Mouse (Mus musculus): ENCODE results near the gene F2r. TPM values are rescaled to one million over a fixed set of nuclear protein-coding genes. Genes with fewer than 3 reads are reported as not detected.

Gene F2r
- polyA plus RNA-seq, 1 experiment from 2014 or later: 118 TPM

GRCm38 (mm10) chr13:95592860-95593259 is 25.4 kb downstream of the F2r start:
- Histone ChIP-seq H3K27ac (no peak overlapping the region), H3K4me2 (no peak overlapping the region)

GRCm38 (mm10) chr13:95591606-95592005 is 26.7 kb downstream of the F2r start:
- no peaks in the 10 kb centered on the region for H3K27me3 ChIP-seq
- H3K9ac ChIP-seq (replicated peaks): no peak overlapping the region
- H3K4me2 ChIP-seq: no peak overlapping the region
- H3K27ac ChIP-seq: no peak overlapping the region
- no peak overlapping the region for H3K4me3 ChIP-seq (replicated peaks)
- no peak for ATAC-seq (ENCODE audit: insufficient number of reproducible peaks, insufficient read depth, low FRiP score, low TSS enrichment, low read depth)
- H3K36me3 ChIP-seq: no peaks in the 10 kb centered on the region
- WGBS: 85% methylated on average over 3 of the region's 3 CpGs
- H3K4me1 ChIP-seq (replicated peaks): no peaks in the 10 kb centered on the region
- H3K9me3 ChIP-seq: no peaks in the 10 kb centered on the region

More at GRCm38 (mm10) chr13:95592860-95593259, 25.4 kb downstream of the F2r start:
- no peaks in the 10 kb centered on the region for H3K36me3 ChIP-seq
- ATAC-seq (ENCODE audit: insufficient number of reproducible peaks, insufficient read depth, low FRiP score, low TSS enrichment, low read depth): no peak
- H3K4me1 ChIP-seq (replicated peaks): no peaks in the 10 kb centered on the region
- H3K9me3 ChIP-seq: no peaks in the 10 kb centered on the region
- WGBS: 67% methylated on average over 10 of the region's 10 CpGs
- no peaks in the 10 kb centered on the region for H3K27me3 ChIP-seq
- H3K9ac ChIP-seq (replicated peaks): no peak overlapping the region
- no peak overlapping the region for H3K4me3 ChIP-seq (replicated peaks)

- Histone ChIP-seq H3K9me3 (no peaks in the 10 kb centered on the region), H3K27me3 (no peaks in the 10 kb centered on the region), H3K9ac (replicated peaks) (no peak overlapping the region), H3K27ac (no peak overlapping the region), H3K4me3 (replicated peaks) (no peak overlapping the region), H3K4me1 (replicated peaks) (no peaks in the 10 kb centered on the region; the same call in 1 of the 2 replicates), H3K36me3 (no peaks in the 10 kb centered on the region), H3K4me2 (no peak overlapping the region)
- ATAC-seq (ENCODE audit: insufficient number of reproducible peaks, insufficient read depth, low FRiP score, low TSS enrichment, low read depth): no peak
- 90% methylated on average over 4 of the region's 4 CpGs for WGBS
Measured at GRCm38 (mm10) chr13:95587628-95588027, 30.7 kb downstream of the F2r start.

- no peak for ATAC-seq (ENCODE audit: insufficient number of reproducible peaks, insufficient read depth, low FRiP score, low TSS enrichment, low read depth)
- Histone ChIP-seq H3K27ac (no peak overlapping the region), H3K4me3 (replicated peaks) (no peak overlapping the region), H3K9me3 (no peaks in the 10 kb centered on the region), H3K4me1 (replicated peaks) (no peaks in the 10 kb centered on the region; the same call in 1 of the 2 replicates), H3K4me2 (no peak overlapping the region), H3K36me3 (no peaks in the 10 kb centered on the region), H3K9ac (replicated peaks) (no peak overlapping the region), H3K27me3 (no peaks in the 10 kb centered on the region)
- WGBS: 90% methylated on average over 5 of the region's 5 CpGs
Measured at GRCm38 (mm10) chr13:95584898-95585297, 33.4 kb downstream of the F2r start.

- no peaks in the 10 kb centered on the region for H3K36me3 ChIP-seq
- H3K9me3 ChIP-seq: no peaks in the 10 kb centered on the region
- no peak overlapping the region for H3K4me2 ChIP-seq
- no peak overlapping the region for H3K27ac ChIP-seq
- 70% methylated on average over 19 of the region's 19 CpGs for whole genome bisulfite sequencing
- no peaks in the 10 kb centered on the region; the same call in 1 of the 2 replicates for H3K4me1 ChIP-seq (replicated peaks)
- H3K27me3 ChIP-seq: no peaks in the 10 kb centered on the region
- no peak overlapping the region for H3K4me3 ChIP-seq (replicated peaks)
- H3K9ac ChIP-seq (replicated peaks): no peak overlapping the region
- ATAC-seq (ENCODE audit: insufficient number of reproducible peaks, insufficient read depth, low FRiP score, low TSS enrichment, low read depth): no peak
Measured at GRCm38 (mm10) chr13:95583237-95584189, 34.8 kb downstream of the F2r start.

GRCm38 (mm10) chr13:95581850-95582249 is 36.4 kb downstream of the F2r start:
- H3K4me1 ChIP-seq (replicated peaks): no peaks in the 10 kb centered on the region; the same call in 1 of the 2 replicates
- no peak overlapping the region for H3K4me3 ChIP-seq (replicated peaks)
- no peak for ATAC-seq (ENCODE audit: insufficient number of reproducible peaks, insufficient read depth, low FRiP score, low TSS enrichment, low read depth)
- 33% methylated on average over 1 of the region's 1 CpGs for WGBS
- no peak overlapping the region for H3K9ac ChIP-seq (replicated peaks)
- no peak overlapping the region for H3K27ac ChIP-seq
- no peaks in the 10 kb centered on the region for H3K36me3 ChIP-seq
- no peak overlapping the region for H3K4me2 ChIP-seq
- H3K27me3 ChIP-seq: no peaks in the 10 kb centered on the region
- no peaks in the 10 kb centered on the region for H3K9me3 ChIP-seq

- 89% methylated on average over 5 of the region's 5 CpGs for WGBS
- no peak overlapping the region for H3K4me2 ChIP-seq
- no peaks in the 10 kb centered on the region for H3K4me1 ChIP-seq (replicated peaks)
- H3K27ac ChIP-seq: no peak overlapping the region
- H3K9ac ChIP-seq (replicated peaks): no peak overlapping the region
- H3K4me3 ChIP-seq (replicated peaks): no peak overlapping the region
- no peaks in the 10 kb centered on the region for H3K9me3 ChIP-seq
- H3K27me3 ChIP-seq: no peaks in the 10 kb centered on the region
- no peak for ATAC-seq (ENCODE audit: insufficient number of reproducible peaks, insufficient read depth, low FRiP score, low TSS enrichment, low read depth)
- no peaks in the 10 kb centered on the region for H3K36me3 ChIP-seq
Measured at GRCm38 (mm10) chr13:95578016-95578697, 40.1 kb downstream of the F2r start.

GRCm38 (mm10) chr13:95570877-95571276 is 47.4 kb downstream of the F2r start:
- no peak for ATAC-seq (ENCODE audit: insufficient number of reproducible peaks, insufficient read depth, low FRiP score, low TSS enrichment, low read depth)
- WGBS: 94% methylated on average over 4 of the region's 4 CpGs
- Histone ChIP-seq H3K9ac (replicated peaks) (no peak overlapping the region), H3K4me2 (no peak overlapping the region), H3K9me3 (peaks cover 12% of the 10 kb centered on the region; the same call in 1 of the 2 replicates), H3K36me3 (no peaks in the 10 kb centered on the region), H3K4me3 (replicated peaks) (no peak overlapping the region), H3K4me1 (replicated peaks) (no peaks in the 10 kb centered on the region), H3K27ac (no peak overlapping the region), H3K27me3 (no peaks in the 10 kb centered on the region)

GRCm38 (mm10) chr13:95569326-95569725 is 49.0 kb downstream of the F2r start:
- Histone ChIP-seq H3K9ac (replicated peaks) (no peak overlapping the region), H3K36me3 (no peaks in the 10 kb centered on the region), H3K27ac (no peak overlapping the region), H3K4me3 (replicated peaks) (no peak overlapping the region), H3K27me3 (no peaks in the 10 kb centered on the region), H3K4me2 (no peak overlapping the region), H3K9me3 (peaks cover 12% of the 10 kb centered on the region; the same call in 1 of the 2 replicates), H3K4me1 (replicated peaks) (no peaks in the 10 kb centered on the region)
- ATAC-seq (ENCODE audit: insufficient number of reproducible peaks, insufficient read depth, low FRiP score, low TSS enrichment, low read depth): no peak

- 94% methylated on average over 3 of the region's 3 CpGs for WGBS
- ATAC-seq (ENCODE audit: insufficient number of reproducible peaks, insufficient read depth, low FRiP score, low TSS enrichment, low read depth): no peak
Measured at GRCm38 (mm10) chr13:95568336-95568735, 50.0 kb downstream of the F2r start.

GRCm38 (mm10) chr13:95566841-95567551 is 51.3 kb downstream of the F2r start:
- Histone ChIP-seq H3K36me3 (no peaks in the 10 kb centered on the region), H3K4me2 (no peak overlapping the region), H3K9me3 (peaks cover 12% of the 10 kb centered on the region; the same call in 1 of the 2 replicates), H3K27me3 (no peaks in the 10 kb centered on the region), H3K9ac (replicated peaks) (no peak overlapping the region), H3K4me1 (replicated peaks) (no peaks in the 10 kb centered on the region), H3K4me3 (replicated peaks) (no peak overlapping the region), H3K27ac (no peak overlapping the region)
- no peak for ATAC-seq (ENCODE audit: insufficient number of reproducible peaks, insufficient read depth, low FRiP score, low TSS enrichment, low read depth)
- 96% methylated on average over 15 of the region's 15 CpGs for WGBS

More at GRCm38 (mm10) chr13:95568336-95568735, 50.0 kb downstream of the F2r start:
- no peak overlapping the region for H3K4me3 ChIP-seq (replicated peaks)
- no peaks in the 10 kb centered on the region for H3K27me3 ChIP-seq
- H3K9ac ChIP-seq (replicated peaks): no peak overlapping the region
- peaks cover 12% of the 10 kb centered on the region; the same call in 1 of the 2 replicates for H3K9me3 ChIP-seq
- H3K27ac ChIP-seq: no peak overlapping the region
- no peaks in the 10 kb centered on the region for H3K36me3 ChIP-seq
- H3K4me2 ChIP-seq: no peak overlapping the region
- H3K4me1 ChIP-seq (replicated peaks): no peaks in the 10 kb centered on the region
